Mouse (Mus musculus) layer of hippocampus, postnatal 36 days (tissue): ENCODE results near the gene Scaf1. TPM values are rescaled to one million over a fixed set of nuclear protein-coding genes. Genes with fewer than 3 reads are reported as not detected.
"Not testable (repeated sequence)": the region's sequence is repeated elsewhere in the genome, so short reads cannot be mapped to it uniquely, and the experiment has no call there.

Source experiments
- DNase-seq, 2 experiments: peaks; one replicate each; pipeline ENCODE4 v3.0.0; 2022
- total RNA-seq, 2 experiments: library from RNA; stranded (reverse); gene quantifications; 2 replicates each; pipeline ENCODE4 v1.2.3; 2021

The Scaf1 gene
- total RNA-seq, 2 experiments from 2014 or later: 149 to 155 TPM

DNA sequence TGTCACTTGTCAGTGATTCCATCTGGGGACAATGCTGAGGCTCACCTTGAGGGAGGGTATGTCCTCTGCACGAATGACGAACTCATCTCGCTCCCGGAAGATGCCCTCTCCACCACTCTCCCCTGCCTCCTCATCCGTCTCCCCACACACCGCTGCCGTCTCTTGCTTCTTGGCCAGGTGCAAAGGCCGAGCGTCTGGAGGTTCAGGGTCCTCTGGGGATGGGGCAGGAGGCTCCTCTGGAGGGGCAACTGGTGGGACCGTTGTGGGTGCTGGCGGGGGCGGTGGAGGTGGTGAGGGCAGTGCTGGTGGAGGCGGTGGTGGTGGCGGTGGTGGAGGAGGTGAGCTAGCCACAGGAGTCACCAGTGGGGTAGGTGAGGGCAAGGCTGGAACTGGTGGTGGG, 27.1 kb upstream of the Scaf1 start:
- no peak for DNase-seq

DNA sequence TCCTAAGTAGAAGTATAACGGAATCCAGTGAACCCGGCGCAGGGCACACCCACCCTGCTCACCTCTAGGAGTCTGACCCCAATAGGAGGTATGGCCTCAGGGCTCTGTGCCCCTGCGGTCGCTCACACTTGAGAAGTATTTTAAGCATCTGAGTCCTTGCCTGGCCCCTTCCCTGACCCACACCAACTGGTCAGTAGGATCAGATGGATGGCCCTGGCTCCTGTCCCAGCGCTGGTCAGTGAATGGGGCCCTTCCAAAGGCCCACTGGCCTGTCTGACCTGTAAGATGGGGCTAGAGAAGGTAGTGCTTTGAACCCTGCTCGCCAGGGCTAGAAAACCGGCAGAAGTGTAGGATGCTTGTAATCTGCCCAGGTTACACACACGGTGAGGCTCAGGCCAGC, 24.7 kb upstream of the Scaf1 start:
- DNase-seq: no peak

DNA sequence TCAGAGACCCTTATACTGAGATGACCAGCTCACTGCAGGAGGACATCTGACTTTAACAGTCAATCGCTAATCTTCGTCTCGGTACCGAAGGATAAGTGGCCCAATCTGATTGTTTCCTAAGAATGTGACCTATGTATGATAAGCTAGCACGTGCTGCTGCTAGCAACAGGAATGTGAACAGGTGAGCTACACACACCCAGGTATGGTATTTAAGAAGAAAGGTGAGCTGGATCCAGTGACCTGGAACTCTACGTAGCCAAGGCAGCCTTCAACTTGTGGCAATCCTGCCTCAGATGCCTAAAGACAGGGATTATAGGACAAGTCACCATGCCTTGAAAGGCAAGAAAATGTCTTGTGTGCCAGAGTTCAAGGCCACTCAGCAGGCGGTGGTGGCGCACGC, 22.2 kb upstream of the Scaf1 start:
- no peak for DNase-seq

DNA sequence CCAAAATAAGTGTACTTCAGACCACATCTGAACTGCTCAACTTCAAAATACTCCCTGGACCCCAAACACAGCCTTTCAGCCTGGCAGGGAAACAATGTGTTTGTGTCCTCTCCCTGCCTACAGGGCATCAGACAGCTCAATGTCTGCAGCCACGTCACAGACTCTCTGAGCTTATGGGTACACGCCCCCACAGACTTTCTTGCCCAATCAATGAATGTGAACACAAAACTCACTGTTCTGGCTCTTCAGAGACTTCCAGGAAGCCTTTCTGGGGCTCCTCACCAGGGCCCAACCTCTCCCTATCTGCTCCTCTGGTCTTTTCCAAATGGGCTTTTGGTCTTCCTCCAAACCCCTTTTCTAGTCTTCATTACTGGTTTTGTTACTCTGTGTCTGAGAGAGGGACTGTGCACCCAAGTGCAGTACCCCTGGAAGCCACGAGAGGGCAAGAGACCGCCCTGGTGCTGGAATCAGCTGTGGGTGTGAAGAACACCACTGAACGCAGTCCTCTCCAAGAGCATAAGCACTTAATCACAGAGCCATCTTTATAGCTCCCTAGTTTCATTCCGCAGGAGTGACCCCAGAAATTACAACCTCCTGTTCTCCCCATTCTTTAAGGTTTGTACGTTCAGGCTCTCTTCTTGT, 21.7 kb upstream of the Scaf1 start:
- no peak for DNase-seq

DNA sequence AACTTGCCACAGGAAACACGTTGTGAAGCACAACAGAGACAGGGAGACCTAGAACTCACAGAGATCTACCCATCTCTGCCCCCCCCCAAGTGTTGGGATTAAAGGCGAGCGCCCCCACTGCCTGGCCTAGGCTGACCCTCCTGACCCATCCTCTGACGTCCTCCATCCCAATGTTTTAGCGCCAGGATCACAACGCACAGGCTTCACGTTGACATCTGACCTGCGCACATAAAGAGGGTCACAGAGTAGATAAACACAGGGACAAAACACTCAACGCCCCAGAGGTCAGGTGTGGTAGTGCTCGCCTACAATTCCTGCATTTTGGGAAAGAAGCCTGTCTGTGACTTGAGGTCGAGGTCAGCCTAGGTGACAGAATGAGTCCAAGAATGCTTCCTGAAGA, 20.5 kb upstream of the Scaf1 start:
- DNase-seq: no peak

DNA sequence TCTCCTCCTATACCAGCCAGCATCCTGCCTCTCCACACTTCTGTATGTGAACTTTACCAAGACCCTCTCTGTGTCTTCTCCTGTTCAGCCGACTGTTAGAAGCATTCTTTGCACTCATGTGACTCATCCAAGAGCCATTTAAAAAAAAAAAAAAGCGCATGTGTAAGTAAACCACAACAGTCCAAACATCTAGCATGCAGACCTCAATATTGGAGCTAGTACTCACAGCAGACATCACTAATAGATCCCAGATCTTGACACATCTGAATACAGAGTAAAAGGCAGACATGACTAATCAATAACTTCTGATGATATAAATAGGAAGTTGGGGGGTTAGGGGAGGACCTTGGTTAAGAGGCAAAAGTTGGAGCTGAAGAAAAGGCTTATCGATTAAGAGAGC, 19.5 kb upstream of the Scaf1 start:
- DNase-seq: no peak

DNA sequence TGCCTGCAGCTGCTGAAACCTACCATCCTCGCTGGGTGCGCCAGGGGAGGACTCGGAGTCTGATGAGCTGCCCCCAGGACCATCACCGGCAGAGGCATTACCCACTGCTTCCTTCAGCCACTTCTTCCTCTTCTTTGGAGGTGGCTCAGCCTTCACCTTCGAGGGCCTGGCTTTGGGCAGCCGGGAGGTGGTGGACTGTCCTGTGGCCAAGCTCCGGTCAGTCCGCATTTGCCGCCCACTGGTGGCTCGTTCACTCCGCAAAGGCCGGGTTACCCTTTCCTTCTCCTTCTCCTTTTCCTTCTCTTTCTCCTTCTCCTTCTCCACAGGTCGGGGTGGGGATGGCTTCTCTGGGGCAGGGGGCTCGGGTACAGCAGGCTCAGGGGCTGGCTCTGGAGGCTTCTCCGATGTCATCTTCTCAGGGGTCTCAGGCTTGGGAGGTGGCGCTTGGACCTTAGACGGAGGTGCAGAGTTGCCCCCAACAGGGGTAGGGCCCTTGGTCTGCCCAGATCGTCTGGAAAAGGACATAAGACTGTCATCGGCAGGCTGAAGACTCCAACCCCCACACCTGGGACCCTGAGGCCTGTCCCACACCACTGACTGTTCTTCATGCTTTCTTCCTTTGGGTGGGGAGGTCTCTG, 17.7 kb upstream of the Scaf1 start:
- no peak for DNase-seq

DNA sequence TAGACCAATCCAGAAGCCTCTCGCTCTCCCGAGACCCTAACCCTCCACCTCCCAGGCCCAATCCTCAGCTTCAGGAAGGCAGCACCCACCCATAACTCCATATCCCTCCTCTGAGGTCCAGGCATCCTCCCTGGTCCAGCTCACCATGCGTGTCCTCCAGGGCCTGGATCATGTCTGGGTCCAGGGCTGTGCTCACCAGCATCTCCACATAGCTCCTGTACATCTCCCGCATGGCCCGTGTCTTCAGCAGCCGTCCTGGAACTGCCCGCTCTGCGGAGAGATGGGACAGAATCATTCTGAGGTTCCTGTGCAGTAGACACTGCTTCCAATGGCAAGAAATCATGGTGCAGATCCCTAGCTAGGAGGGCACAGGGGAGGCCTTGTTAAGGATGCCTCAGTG, 14.7 kb upstream of the Scaf1 start:
- DNase-seq: no peak

DNA sequence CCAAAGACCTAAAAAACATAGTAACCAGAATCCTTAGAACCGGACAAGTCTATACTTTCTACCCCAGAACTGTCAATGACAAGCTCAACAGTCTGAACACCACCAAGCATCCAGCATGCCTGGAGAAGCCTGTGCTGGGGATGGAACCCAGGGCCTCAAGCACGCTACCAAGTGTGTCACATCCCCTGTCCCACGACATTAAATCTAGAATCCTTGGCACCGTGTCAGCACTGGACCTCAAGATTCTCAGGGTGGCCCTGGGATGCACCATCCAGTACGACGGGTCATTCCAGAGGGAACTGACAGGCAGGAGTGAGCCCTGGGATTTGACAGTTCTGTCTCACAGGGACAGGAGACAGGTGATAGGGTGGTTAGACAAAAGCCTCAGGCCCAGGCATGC, 13.8 kb upstream of the Scaf1 start:
- no peak for DNase-seq

DNA sequence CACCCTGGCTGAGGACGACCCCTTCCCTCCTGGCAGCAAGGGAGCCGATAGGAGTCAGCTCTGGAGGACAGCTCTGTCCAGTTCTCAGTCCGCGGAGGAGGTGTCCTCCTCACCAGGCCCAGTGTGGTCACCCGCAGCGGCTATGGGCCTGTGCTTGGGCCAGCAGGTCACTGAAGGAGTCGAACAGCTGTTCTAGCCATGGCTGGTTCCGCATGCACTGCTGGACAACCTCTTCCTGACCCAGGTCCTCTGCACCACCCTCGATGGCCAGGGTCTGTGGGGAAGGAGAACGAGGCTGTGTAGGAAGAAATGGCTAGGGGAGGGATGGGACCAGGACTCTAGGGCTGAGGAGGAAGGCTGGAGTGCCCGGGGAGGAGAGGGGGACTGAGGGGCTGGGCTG, 12.2 kb upstream of the Scaf1 start:
- no peak for DNase-seq

DNA sequence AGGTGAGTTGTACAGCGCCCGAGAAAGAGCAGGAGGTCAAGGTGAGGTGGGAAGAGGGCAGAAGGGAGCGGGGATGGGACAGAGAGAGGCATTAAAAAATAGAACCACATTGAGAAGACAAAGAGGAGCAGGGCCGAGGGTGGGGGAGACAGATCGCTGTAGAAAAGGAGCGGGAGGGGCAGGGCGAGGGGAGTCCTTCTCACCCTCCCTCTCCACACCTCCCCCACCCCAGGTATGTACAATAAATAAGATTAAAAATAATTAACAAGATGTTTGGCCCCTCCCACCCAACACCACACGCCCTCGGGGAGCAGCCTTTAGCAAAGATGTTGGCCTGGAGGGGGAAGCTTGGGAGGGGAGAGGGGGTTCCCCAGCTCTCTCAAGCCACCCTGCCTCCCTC, 11.6 kb upstream of the Scaf1 start:
- no peak for DNase-seq

DNA sequence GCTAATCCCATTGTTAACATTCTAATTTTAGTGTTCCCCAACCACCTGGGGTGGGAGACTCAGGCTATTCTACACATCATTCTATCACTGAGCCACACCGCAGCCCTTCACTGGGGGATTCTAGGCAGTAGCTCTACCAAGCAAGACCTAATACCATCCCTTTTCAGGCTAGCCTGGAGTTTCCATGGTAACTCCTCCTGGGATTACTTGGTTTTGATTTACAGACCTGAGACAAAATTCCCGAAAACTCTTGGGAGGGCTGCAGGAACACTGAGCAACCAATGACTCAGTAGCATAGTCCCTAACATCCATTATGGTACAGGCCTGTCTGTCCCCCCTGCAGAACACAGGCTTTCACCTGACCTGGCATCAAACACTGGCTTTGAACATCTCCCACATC, 10.1 kb upstream of the Scaf1 start:
- no peak for DNase-seq

DNA sequence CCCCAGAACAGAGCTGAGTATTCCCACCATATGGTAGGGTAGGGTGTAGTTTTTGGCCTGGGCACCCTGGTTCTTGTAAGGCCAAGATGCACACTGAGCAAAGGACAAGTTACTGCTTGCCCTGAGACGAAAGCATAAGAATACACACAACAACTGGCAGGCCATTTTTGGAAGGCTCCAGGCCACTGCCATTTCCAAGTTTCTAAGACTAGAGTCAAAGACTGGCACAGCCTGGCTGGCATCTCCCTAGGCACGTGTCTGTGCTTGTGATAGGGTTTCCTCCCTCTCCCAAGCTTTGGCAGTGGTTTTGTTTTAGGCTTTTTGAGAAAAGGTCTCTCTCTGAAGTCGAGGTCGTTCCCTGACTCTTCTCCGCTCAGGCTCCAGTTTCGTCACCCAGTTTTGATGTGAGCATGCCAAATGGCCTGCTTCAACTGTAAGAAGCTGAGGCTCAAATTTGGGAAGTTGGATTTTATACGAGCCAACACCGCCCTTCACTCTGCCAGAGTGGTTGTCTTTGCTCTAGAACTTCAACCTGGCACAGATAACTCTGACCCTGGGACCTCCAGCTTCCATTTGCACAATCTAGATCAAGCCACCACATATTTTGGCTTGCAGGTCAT, 9.5 kb upstream of the Scaf1 start:
- no peak for DNase-seq

DNA sequence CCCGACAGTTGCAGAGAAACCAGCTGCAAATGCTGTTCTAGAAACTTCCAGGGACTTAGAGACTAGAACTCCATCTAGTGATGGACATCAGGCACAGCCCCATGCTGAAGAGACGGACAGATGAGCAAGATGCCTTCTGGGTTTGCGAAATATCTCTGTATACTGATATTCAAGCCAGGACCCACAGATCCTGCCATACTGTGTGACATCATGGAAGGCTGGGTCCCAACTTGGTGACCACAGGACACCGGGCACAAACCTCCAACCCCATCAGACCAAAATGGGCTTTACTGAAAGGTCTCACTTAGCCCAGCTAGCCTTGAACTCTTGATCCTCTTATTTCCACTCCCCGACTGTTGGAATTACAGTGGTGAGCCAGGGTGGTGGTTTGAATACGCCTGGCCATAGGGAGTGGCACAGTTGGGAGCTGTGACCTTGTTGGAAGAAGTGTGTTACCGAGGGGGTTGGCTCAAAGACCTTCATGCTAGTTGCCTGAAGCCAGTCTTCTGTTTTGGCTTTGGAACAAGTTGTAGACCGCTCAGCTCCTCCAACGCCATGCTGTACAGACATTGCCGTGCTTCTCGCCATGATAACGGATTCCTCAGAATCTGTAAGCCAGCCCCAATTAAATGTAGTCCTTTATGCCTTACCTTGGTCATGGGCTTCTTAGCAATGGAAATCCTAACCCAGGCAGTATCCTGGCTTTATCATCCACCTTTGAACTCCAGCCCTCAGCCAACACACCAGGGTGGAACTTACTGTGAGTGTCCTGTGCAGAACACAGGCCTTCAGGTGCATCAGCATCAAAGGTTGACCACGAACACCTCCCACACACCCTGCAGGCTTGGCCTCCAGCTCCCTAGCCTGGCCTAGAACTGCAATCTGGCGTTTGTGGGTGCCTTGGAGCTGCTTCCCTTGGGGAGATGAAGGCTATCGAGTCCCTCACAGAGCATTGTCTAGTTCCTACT, 8.4 kb upstream of the Scaf1 start:
- no peak for DNase-seq

DNA sequence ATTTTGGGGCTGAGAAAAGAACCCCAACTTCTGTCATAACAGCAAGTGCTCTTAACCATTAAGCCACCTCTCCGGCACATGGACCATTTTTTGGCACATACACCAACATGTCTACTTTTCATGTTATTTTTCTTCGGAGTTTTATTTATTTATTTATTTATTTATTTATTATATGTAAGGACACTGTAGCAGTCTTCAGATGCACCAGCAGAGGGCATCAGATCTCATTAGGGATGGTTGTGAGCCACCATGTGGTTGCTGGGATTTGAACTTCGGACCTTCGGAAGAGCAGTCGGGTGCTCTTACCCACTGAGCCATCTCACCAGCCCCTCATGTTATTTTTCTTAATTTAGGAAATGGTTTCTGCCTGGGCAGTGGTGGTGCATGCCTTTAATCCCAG, 7.5 kb upstream of the Scaf1 start:
- DNase-seq: not testable (repeated sequence)

DNA sequence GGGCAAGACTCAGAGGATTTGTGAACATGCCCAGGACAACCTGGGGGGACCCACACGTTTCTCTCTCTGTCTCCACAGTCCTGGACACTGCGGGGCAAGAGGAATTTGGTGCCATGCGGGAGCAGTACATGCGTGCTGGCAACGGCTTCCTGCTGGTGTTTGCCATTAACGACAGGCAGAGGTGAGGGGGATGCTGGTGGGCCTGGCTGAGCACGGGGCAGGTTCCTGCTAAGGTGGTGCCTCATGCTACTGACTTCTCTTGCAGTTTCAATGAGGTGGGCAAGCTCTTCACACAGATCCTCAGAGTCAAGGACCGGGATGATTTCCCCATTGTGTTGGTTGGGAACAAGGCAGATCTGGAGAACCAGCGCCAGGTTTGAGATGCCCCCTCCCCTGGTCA, 4.1 kb upstream of the Scaf1 start:
- no peak for DNase-seq

DNA sequence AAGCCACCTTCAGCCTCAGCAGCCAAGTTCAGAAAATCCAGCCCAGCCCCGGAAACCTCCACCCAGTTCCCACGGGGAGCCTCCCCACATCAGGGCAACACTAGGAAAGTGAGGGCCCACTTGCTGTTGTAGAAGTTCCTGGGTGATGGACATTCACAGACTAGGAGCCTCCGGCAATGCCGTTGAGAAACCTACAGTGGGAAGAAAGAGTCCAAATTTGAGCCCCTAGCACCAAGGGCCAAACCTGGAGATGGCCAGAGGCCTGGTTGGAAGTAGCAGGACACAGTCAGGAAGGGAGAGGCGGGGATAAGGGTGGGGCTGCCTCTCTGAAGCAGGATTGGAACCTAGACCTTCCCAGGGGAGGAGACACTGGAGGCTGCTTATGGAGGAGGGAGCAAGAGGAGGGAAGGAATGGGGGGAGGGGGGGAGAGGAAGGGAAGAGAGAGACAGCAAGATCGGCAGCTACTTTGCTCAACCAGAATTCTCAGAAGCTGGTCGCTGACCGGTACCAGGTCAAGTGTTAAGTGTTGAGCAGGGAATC, 2.9 kb upstream of the Scaf1 start:
- no peak for DNase-seq

DNA sequence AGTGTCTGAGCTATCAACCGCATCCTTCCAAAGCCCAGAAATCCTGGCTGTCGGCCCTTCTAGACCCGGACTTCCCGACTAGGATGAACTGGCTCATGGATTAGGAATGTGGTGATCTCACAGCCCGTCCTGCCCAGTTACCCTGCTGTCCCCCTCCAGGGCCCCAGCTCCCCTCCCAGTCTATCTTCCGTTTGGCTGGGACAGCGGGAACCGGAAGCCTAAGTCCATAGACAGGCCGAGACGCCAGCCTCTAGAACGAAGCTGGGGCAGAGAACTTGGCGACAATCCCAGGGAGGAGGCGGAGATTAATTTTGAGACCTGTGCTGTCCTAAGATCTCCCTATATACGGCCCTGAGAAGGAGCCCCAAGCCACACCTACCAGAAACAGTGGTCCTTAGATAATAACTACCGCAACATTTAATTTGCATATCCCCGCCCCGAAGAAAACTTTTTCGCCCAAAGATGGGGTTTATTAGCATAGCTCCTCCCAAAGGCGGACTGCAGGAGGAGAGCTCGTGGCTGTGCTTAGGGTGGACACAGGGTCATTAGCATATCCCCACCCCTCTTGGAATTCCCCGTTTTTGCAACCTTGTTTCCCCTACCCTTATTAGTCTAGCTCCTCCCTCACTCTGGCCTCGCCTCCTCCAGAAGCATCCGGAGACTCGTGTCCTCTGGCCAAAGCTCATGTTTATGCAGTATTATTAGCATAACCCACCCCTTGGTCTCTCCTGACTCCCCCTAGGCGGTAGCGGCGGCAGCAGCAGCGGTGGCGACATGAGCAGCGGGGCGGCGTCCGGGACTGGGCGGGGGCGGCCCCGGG, 1.3 kb upstream of the Scaf1 start, which contains the start of gene Rras:
Gene Rras, plus strand, starts transcription at position 720 of the 820 bp plus-strand sequence.
- peak; percentile 80 to 82 for DNase-seq

DNA sequence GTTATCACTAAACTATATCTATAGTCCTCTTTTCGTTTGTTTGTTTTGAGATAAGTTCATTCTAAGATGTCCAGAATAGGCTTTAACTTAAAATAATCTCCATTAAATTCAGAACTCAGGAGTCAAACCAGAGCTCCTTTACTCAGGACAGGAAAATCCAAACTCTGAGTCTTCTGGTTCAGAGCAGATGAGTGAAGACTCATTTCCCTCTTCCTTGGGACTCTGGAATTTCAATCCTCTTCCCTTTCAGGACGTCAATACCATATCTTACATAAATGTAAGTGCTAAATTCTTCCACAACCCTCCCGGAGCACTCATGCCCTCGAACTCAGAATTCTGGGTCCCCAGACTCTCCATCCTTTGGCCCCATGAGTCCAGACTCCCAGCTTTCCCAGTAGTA, 598 bp upstream of the Scaf1 start:
- no peak for DNase-seq

DNA sequence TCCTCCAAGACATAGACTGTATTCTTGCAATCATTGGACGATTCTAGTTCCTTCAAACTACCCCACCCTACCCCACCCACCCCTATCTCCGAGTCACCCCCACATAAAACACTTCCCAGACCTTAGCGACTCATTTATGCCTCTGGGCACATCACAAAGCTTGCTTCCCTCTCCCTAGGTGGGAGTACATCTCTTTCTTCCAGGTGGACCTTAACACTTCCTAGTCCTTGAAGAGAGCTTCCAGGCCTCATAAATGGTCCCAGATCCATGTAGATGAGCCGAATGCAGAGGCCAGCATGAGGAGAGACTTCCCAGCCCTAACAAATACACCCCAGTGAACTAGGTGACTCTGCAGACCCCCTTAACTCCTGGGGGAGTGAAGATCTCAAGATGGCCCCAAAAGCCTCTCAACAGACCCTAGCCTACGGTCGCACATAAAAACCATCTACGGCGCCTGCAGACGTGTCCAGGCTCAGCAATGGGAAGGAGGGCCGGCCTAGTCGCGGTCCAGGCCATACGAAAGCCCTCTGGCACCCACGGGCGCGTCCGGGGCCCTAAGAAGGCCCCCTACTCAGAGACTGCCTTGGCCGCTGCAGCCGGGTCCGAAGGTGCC, 713 bp downstream of the Scaf1 start:
- DNase-seq: no peak

DNA sequence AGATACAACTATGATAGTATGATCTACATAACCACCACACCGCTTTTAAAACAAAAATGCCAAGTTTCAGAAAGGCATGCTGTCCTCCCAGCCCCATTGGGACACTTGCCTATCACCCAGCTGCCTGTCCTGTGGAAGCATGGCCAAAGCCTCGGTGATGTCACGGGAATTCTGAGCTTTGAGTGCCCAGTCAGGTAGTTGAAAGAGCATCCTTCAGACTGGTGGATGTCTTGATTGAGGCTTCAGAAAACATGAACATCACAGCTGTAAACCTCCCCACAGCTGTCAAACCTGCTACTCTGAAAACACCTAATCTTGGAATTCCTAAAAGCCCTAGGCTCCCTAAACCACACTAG, 2.1 kb downstream of the Scaf1 start:
- DNase-seq: no peak
